Mouse (Mus musculus) C3H10T1/2 (cell line): Measurements from ENCODE around the gene Rgs14. TPM values are rescaled to one million over a fixed set of nuclear protein-coding genes. Genes with fewer than 3 reads are reported as not detected.

Source experiments
- polyA plus RNA-seq, 2 experiments: library from polyadenylated mRNA; unstranded; fragments of >200 nt; fragmentation: generic; extraction: Trizol; gene quantifications; one replicate each; pipeline ENCODE4 v1.2.1; 2012; ENCODE audit warnings: missing spikeins in 2 of 2

Rgs14 gene
- polyA plus RNA-seq = under 1 TPM in 1 of 2 experiments, not detected in 1; 0.07 TPM

DNA sequence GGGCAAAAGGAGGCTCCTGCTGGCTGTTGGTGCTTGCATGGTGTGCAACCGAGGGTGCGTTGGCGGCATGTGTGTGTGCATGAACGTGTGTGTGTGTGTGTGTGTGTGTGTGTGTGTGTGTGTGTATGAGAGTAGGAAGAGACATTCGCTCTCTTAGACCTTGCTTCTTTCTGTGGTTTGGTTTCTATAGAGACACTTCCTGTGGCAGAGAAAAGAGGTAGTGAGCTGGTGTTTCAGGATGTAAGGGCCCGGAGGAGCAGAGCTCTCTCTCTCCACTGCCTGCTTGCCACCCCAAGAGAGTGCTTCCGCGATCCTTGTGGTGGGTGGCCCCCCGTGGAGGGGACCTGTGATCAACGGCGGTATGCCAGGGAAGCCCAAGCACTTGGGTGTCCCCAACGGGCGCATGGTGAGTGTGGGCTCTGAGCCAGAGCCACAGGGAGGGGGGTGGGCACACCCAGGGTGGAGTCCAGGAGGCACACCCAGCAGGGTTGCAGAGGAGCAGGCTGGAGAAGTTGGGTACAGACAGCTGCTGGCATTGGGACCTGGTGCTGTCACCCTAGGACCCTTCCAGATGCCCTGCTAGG, at the start of gene Rgs14:
Gene Rgs14, plus strand, starts transcription at position 202 of the 584 bp plus-strand sequence.

DNA sequence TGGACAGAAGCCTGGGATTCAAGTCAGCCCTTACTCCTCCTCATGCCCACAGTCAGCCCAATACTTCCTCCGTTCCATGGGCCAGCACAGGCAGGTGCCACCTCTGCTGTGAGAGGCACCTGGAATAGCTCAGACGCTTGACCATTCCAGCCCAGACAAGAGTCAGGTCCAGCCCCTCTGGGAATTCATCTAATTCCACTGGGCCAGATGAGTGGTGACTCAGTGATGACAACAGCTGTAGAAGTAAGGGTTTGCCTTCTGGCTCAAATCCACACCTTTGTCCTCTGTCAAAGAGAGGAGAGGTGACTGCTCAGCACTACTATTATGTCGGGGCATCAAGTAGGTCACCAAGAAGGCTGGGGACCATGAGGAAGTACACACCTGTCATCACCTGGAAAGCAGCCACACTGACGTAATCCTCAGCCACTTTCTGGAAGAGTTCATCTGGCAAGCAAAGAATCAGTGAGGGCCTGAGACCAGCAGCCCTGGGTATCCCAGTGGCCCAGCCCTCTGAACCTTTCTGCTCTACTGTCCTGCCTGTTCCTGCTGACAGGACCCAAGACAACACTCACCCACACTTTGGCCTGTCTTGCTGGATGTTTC, 49.5 kb upstream of the Rgs14 start, which contains the start of gene Prelid1:
Gene Prelid1, plus strand, starts transcription at position 570 of the 603 bp plus-strand sequence.

DNA sequence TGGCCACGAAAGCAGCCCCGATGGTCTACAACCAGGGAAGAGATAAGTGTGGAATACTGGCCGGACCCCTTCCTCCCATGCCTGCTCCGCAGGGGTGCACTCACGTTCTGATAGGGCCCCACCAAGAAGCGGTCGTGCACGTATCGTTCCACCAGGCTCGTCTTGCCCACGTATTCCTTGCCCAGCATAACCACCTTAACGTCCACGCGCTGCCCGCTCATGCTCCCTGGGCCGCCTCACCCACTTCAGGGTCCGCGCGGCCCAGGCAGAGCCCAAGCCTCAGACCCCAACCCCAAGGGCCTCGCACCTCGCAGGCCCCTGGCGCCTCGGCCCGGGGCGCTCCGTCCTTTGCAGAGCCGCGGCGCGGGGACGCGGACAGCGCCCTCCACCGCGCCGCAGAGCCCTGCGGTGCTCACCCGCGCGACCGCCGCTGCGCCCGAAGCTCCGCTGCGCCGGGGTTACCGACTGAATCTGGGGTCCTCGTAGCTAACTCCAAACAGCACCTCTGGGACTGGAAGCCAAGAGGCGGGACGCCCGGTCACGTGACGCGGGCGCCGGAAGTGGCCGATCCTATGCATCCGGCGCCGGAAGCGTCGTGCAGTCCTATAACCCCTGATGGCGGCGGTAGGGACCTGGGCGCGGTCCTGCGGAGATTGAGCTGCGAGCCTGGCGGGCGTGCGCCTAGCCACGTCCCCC, 48.0 kb upstream of the Rgs14 start, which contains the start of gene Rab24:
Gene Rab24, minus strand, starts transcription at position 513 of the 696 bp plus-strand sequence.

DNA sequence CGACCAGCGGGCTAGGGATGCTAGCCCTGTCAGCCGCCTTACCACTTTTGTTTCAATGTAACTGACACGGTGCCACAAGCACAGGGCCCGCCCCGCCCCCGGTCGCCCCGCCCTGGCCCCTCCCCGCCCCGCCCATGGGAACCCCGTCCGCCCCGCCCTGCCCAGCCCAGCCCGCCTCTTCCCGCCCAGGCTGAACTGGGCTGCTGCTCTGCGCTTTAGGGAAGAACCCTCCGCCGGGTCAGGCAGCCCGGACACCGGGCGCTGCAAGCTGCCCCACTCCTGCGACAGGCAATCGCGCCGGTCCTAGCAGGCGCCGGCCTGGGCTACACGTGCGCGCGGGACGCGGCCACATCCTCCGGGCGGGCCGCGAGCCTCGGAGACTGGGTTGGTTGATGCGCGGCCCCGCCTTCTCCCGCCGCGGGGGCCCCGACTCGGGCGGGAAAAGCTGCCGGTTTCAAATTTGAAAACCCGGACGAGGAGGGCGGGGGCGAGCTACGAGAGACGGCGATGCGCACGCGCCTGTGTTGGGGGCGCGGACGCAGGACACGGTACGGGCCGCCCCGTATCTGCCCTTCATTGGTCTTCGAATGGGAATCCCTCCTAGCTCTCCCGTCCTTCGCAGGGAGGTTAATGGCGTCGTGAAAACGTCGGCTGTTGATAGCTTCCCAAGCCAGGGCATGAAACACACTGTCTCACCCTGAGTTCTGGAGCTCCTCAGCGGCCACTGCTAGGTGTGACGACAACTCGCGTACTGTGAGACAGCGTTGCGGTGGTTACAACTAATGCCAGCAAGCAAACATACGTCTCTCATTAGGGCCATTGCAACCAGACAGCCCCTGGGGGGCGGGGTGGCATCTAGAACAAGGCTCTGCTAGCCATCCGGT, 39.6 kb upstream of the Rgs14 start, which contains the start of gene Mxd3:
Gene Mxd3, minus strand, starts transcription at position 141 of the 884 bp plus-strand sequence.

DNA sequence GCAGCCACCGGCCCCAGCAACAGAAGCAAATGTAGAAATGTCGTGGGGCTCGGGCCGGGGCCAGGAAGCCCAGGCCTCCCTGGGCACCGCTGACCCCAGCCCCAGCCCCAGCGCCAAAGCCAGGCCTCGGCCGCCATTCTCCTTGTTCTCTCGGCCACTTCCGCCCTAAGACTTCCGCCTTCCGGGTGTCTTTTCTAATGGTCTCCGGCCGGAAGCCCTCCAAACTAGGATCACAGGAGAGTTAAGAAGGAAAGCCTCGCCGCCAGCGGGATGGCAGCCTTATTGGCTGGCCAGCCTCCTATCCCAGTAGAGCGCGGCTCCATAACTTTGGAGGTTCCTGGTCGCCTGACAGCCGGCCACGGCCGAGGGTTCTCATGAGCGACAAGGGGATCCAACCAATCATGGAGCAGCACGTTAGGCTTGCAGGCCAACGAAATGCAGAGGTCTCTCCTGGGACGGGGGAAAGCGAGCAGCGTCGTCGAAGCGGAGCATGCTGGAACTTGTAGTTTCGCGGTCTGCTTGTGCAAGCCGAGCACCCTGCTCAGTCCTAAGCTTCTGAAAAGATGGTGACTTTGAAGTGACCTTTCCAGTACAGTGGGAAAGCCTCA, 7.0 kb upstream of the Rgs14 start, which contains the start of gene Lman2:
Gene Lman2, minus strand, starts transcription at position 331 of the 608 bp plus-strand sequence.

DNA sequence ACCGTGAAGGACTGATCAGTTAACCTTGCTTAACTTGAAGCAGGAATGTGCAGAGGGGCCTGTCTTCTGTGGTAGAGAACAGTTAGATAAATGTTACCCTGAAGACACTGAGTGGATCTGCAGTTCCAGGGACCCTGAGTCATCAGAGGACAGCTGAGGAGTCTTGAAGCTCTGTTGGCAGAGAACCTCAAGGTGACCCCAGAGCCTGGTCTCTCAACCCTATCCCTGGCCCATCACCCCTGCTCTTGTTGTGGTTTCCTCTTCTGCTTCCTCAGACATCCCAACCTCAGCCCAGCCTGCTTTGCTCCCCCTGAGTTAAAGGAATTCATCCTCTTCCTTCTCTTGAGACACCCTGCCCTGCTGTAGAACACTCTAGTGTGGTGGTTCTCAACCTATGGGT, 28.6 kb downstream of the Rgs14 start, which contains the start of gene Slc34a1:
Gene Slc34a1, plus strand, starts transcription at position 100 of the 400 bp plus-strand sequence.

DNA sequence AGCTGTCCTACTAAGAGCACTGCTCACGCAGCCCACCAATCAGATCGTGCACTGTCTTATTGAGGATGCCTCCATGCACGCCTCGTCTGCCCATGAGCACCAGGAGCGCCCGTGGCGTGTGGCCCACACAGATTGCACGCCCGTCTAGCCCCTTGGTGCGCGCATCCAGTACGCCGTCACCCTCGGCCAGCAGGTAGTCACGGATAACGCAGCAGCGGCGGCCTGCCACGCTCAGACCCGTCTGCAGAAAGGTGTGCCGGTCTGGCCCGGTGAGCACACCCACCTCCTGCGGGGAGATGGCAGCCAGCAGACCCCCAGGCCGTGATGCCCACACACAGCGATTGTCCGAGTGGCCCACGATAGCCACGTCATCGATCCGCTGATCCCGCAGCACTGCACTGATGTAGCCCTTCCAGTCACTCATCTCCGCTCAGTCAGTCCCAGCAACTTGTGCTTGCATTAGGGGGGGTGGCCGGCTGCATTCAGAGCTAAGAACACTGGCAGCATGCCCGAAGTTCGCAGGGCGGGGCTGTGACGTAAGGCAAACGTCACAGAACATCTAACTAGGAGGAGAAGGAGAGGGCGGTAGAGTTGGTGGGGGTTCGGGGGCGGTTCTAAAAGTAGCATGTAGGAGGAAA, 45.3 kb downstream of the Rgs14 start, which contains the start of gene Pfn3:
Gene Pfn3, minus strand, starts transcription at position 490 of the 638 bp plus-strand sequence.

DNA sequence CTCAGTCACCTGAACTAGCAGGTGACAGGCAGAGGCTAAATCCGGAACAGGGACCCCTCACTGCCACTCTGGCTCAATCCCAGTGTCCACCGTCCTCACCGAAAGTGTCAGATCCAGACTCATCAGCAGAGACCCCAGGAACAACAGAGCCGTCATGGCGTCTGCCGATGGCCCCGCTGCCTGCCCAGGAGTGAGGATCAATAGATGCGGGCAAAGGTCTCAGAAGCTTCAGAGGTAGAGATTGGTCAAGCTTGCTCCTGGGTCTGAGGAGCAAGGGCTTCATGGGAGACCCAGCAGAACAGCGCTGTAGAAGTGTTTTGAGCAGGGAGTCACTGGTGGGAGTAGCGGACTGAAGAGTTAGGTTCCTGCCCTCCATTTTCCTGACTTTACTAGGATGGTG, 57.1 kb downstream of the Rgs14 start, which contains the start of gene F12:
Gene F12, minus strand, starts transcription at position 181 of the 400 bp plus-strand sequence.

Other genes starting within 250 kb of the Rgs14 start
- gene Gm17617, start 236.2 kb upstream of the Rgs14 start, polyA plus RNA-seq = not detected
- under 1 TPM in 1 of 2 experiments, not detected in 1; 0.11 TPM for gene Fgfr4, start 217.1 kb upstream of the Rgs14 start, polyA plus RNA-seq
- gene Nsd1, start 159.9 kb upstream of the Rgs14 start, polyA plus RNA-seq = 10 to 100 TPM in 1 of 2 experiments, 1 to 10 TPM in 1; 1.4 to 10.3 TPM
- 100 to 1,000 TPM; 501 to 815 TPM for gene Prelid1, start 49.2 kb upstream of the Rgs14 start, polyA plus RNA-seq
- 10 to 100 TPM; 42.3 to 74.0 TPM for gene Rab24, start 47.8 kb upstream of the Rgs14 start, polyA plus RNA-seq
- gene Mxd3, start 39.9 kb upstream of the Rgs14 start, polyA plus RNA-seq = 10 to 100 TPM; 56.2 to 85.5 TPM
- gene Lman2, start 6.9 kb upstream of the Rgs14 start, polyA plus RNA-seq = 100 to 1,000 TPM in 1 of 2 experiments, 10 to 100 TPM in 1; 98.4 to 103 TPM
- not detected for gene Slc34a1, start 28.5 kb downstream of the Rgs14 start, polyA plus RNA-seq
- gene Pfn3, start 45.5 kb downstream of the Rgs14 start, polyA plus RNA-seq = not detected
- not detected for gene F12, start 57.1 kb downstream of the Rgs14 start, polyA plus RNA-seq
- gene Grk6, start 75.3 kb downstream of the Rgs14 start, polyA plus RNA-seq = 10 to 100 TPM; 43.0 to 50.7 TPM
- 1 to 10 TPM; 2.8 to 4.0 TPM for gene Prr7, start 94.5 kb downstream of the Rgs14 start, polyA plus RNA-seq
- 10 to 100 TPM in 1 of 2 experiments, 1 to 10 TPM in 1; 2.5 to 20.5 TPM for gene Dbn1, start 118.4 kb downstream of the Rgs14 start, polyA plus RNA-seq
- 100 to 1,000 TPM in 1 of 2 experiments, 10 to 100 TPM in 1; 68.4 to 106 TPM for gene Pdlim7, start 143.9 kb downstream of the Rgs14 start, polyA plus RNA-seq
- 1 to 10 TPM in 1 of 2 experiments, under 1 TPM in 1; 0.34 to 1.7 TPM for gene Dok3, start 159.6 kb downstream of the Rgs14 start, polyA plus RNA-seq
- gene Ddx41, start 166.9 kb downstream of the Rgs14 start, polyA plus RNA-seq = 10 to 100 TPM; 49.9 to 50.1 TPM
- gene Fam193b, start 201.4 kb downstream of the Rgs14 start, polyA plus RNA-seq = 10 to 100 TPM in 1 of 2 experiments, 1 to 10 TPM in 1; 9.0 to 47.1 TPM
- gene Tmed9, start 204.0 kb downstream of the Rgs14 start, polyA plus RNA-seq = 100 to 1,000 TPM; 105 to 221 TPM
- gene B4galt7, start 230.2 kb downstream of the Rgs14 start, polyA plus RNA-seq = 10 to 100 TPM in 1 of 2 experiments, 1 to 10 TPM in 1; 4.8 to 13.1 TPM